Mouse (Mus musculus) small intestine, adult 2 months (tissue): Measurements from ENCODE around the gene Gm10717.
"Not testable (repeated sequence)": the region's sequence is repeated elsewhere in the genome, so short reads cannot be mapped to it uniquely, and the experiment has no call there.

Source experiments
- CTCF ChIP-seq: fragments of 200-500 bp; IDR thresholded peaks from 2 replicates; pipeline ENCODE4 v1.5.1; 2012; ENCODE audit warnings: low read depth, mild to moderate bottlenecking, control low read depth, inconsistent platforms, low read length, moderate library complexity, mixed read lengths; ENCODE audit not compliant: insufficient replicate concordance, insufficient read length; ENCODE audit errors: extremely low read depth
- POLR2A ChIP-seq: fragments of 200-500 bp; IDR thresholded peaks from 2 replicates; pipeline ENCODE4 v1.6.1; 2012; ENCODE audit warnings: low read depth, mild to moderate bottlenecking, control low read depth, inconsistent platforms, low read length, moderate library complexity

DNA sequence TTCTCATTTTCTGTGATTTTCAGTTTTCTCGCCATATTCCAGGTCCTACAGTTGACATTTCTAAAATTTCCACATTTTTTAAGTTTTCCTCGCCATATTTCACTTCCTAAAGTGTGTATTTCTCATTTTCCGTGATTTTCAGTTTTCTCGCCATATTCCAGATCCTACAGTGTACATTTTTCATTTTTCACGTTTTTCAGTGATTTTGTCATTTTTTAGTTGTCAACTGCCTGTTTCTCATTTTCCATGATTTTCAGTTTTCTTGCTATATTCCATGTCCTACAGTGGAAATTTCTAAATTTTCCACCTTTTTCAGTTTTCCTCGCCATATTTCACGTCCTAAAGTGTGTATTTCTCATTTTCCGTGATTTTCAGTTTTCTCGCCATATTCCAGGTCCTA lies 17.9 kb upstream of the Gm10717 start:
- not testable (repeated sequence) for TF ChIP-seq CTCF, POLR2A
